Mouse (Mus musculus): ENCODE results near the gene Fubp3. TPM values are rescaled to one million over a fixed set of nuclear protein-coding genes. Genes with fewer than 3 reads are reported as not detected.
A peak's percentile ranks its signal among the peaks of the same experiment; 100 is the strongest.

Gene Fubp3
- polyA plus RNA-seq, 1 experiment from 2014 or later: 95.9 TPM

DNA sequence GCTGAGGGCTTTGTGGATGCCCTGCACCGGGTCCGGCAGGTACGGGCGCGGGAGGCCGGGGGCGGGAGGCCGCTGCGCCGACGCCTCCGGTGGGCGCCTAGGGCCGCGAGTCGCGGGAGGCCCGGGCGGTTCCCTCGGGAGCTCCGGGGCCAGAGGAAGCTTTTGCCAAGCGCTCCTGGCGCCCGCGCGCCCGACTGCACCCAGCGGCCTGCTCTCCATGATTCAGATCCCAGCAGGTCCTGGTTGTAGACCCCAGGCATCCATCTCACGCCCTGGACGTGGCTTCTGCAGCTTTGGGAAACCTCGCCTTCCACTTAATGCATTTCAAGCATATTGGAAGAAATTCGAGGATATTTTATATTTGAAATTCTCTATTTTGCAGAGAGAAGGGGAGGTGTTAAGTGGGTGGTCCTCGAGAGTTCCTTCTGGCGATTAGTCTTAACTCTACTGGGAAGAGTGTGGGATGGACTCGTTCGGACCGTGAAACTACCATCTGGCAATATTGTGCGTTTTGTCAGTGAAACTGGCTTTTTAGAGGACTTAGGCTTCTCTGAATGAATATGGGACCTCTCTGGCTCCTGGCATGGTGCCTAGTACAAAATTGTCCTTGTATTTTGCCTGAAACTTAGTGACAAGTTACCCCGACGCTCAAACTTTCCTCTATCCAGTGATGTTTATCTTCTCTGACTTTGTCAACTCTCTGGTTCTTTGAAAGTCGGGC is 624 bp downstream of the Fubp3 start:
- peaks cover 7% of the 10 kb centered on the region; the same call in 1 of the 2 replicates for H3K36me3 ChIP-seq

DNA sequence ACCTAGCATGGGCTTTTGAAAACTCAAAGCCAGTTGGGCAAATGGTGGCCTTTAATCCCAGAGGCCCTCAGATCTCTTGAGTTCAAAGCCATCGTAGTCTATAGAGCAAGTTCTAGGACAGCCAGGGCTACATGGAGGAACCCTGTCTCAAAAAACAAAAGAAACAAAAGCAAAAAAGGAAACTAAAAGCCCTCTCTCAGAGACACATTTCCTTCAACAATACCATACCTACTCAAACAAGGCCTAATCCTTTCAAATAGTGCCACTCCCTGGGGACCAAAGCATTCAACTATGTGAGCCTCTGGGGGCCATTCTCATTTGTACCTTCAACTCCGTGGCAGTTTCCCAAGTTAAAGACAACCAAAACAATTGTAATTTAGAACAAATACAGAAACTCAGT is 9.2 kb downstream of the Fubp3 start:
- Histone ChIP-seq H3K36me3 (peaks cover 28% of the 10 kb centered on the region), H3K9ac (no peak overlapping the region), H3K9me3 (no peaks in the 10 kb centered on the region), H3K4me1 (no peaks in the 10 kb centered on the region), H3K27me3 (no peaks in the 10 kb centered on the region), H3K4me2 (replicated peaks) (no peak overlapping the region), H3K4me3 (no peak overlapping the region), H3K27ac (no peak overlapping the region)
- ATAC-seq (ENCODE audit: insufficient number of reproducible peaks, insufficient read depth, low FRiP score, low TSS enrichment): no peak
- 74% methylated on average over 2 of the region's 2 CpGs for WGBS

More for the DNA sequence above, 624 bp downstream of the Fubp3 start:
- Histone ChIP-seq H3K9ac (peak overlapping the region; percentile 95), H3K4me1 (peaks cover 12% of the 10 kb centered on the region), H3K27me3 (0 out of 2 replicates have a peak, but pooled peaks cover 3% of the 10 kb centered on the region), H3K27ac (peak overlapping the region; percentile 91), H3K4me2 (replicated peaks) (peak overlapping the region; percentile 81), H3K4me3 (peak overlapping the region; percentile 99), H3K9me3 (no peaks in the 10 kb centered on the region)
- ATAC-seq (ENCODE audit: insufficient number of reproducible peaks, insufficient read depth, low FRiP score, low TSS enrichment): no peak
- 3% methylated on average over 39 of the region's 41 CpGs for WGBS

DNA sequence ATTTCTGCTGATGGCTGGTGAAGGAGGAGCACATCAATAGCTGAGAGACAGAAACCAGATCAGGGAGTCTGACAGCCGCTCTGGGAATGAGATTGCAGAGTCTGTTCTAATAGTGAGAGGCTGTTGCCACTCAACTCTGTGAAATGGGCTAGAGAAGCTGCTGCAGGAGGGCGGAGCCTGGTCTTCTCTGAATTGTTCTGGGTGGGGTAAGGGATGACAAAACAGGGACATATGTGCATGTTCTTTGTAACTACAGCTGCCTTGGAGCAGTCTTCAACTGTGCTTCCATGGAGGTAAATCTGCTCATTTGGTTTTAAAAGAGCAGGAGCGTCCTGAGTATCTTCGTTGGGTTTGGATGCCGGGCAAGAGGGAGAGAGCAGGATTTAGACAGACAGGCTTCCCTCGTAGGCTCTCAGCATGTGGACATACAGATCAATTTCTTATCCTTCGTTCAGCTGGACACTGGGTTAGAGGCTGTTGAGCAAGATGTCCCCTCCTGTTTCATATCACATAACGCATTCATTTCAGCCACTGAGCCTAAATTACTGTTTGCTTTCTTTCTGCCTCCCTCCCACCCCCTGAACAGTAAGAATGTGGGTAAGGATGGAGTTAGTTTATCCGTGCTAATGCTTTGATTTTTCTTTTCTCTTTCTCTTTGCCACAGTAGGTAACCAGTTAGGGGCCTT is 19.5 kb downstream of the Fubp3 start:
- Histone ChIP-seq H3K36me3 (peaks cover 46% of the 10 kb centered on the region), H3K9ac (no peak overlapping the region), H3K4me3 (no peak overlapping the region), H3K27me3 (no peaks in the 10 kb centered on the region), H3K27ac (no peak overlapping the region), H3K9me3 (no peaks in the 10 kb centered on the region), H3K4me1 (no peaks in the 10 kb centered on the region), H3K4me2 (replicated peaks) (no peak overlapping the region)
- no peak for ATAC-seq (ENCODE audit: insufficient number of reproducible peaks, insufficient read depth, low FRiP score, low TSS enrichment)
- WGBS: 84% methylated on average over 9 of the region's 9 CpGs

DNA sequence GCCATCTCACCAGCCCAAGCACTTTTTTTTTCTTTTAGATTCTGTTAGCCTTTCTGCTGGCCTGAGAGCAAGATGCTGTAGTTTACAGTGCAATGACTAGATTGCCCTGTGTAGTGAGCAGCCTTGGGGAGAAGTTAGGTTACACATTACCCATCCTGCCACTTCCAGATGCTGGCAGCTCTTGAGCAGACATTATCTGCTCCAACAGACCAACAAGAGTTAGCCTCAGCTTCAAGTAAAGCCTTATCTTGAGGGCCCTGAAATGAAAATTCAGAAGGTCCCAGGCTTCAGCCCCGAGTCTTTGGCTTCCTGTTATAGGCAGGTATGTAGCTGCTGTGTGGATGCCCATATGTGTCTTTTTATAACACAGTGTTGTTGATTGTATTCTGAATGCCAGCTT is 35.1 kb downstream of the Fubp3 start:
- Histone ChIP-seq H3K4me1 (no peaks in the 10 kb centered on the region), H3K4me2 (replicated peaks) (no peak overlapping the region), H3K36me3 (peaks cover 95% of the 10 kb centered on the region), H3K4me3 (no peak overlapping the region), H3K9ac (no peak overlapping the region), H3K9me3 (no peaks in the 10 kb centered on the region), H3K27ac (no peak overlapping the region), H3K27me3 (no peaks in the 10 kb centered on the region)
- 82% methylated on average over 1 of the region's 1 CpGs for WGBS
- no peak for ATAC-seq (ENCODE audit: insufficient number of reproducible peaks, insufficient read depth, low FRiP score, low TSS enrichment)

DNA sequence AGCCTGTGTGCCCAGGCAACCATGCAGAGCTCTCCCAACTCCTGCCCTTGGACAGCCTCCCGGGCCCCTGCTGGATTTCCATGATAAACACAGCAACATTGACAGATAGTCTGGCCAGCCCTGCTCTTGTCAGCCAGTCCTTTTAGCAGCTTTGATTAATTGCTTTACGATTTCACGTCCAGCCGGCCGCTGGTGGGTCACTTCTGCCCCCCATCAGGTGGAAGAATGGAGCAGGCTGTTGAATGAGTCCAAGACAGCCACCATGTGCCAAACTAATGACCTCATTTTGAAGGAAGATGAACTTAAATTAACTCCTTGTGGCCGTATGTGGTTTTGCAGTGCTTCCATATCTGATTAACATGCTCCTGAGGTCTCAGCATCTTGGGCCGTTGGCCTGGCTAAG is 37.4 kb downstream of the Fubp3 start:
- no peak for ATAC-seq (ENCODE audit: insufficient number of reproducible peaks, insufficient read depth, low FRiP score, low TSS enrichment)
- H3K36me3 ChIP-seq: peaks cover 98% of the 10 kb centered on the region
- H3K27ac ChIP-seq: no peak overlapping the region
- H3K4me1 ChIP-seq: no peaks in the 10 kb centered on the region
- no peak overlapping the region for H3K4me3 ChIP-seq
- H3K9me3 ChIP-seq: no peaks in the 10 kb centered on the region
- 63% methylated on average over 7 of the region's 7 CpGs for WGBS
- no peaks in the 10 kb centered on the region for H3K27me3 ChIP-seq
- H3K4me2 ChIP-seq (replicated peaks): no peak overlapping the region
- H3K9ac ChIP-seq: no peak overlapping the region

DNA sequence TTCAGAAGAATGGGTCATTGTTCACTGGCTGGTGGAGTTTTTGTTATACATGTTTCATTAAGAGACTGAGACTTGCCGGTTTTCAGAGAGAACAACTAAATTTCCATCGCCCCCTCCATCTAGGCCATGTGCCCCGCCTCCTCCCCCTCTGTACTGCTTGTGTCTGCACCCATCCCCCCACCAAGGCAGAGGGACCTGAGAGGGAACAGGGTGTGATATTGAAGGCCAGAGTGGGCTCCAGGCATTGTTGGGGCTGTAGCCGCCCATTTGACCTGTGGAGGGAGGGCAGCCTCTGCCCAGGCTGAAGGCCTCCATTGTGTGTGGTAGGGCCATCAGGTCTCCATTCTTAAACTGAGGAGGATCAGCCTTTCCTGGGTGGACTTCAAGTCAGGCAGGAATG is 38.5 kb downstream of the Fubp3 start:
- no peaks in the 10 kb centered on the region for H3K4me1 ChIP-seq
- 51% methylated on average over 4 of the region's 4 CpGs for WGBS
- H3K27ac ChIP-seq: peak overlapping the region; percentile 17; the same call in 1 of the 2 replicates
- no peak overlapping the region for H3K4me3 ChIP-seq
- H3K27me3 ChIP-seq: no peaks in the 10 kb centered on the region
- no peaks in the 10 kb centered on the region for H3K9me3 ChIP-seq
- no peak overlapping the region for H3K4me2 ChIP-seq (replicated peaks)
- H3K36me3 ChIP-seq: peaks cover 98% of the 10 kb centered on the region
- no peak overlapping the region for H3K9ac ChIP-seq
- no peak for ATAC-seq (ENCODE audit: insufficient number of reproducible peaks, insufficient read depth, low FRiP score, low TSS enrichment)

DNA sequence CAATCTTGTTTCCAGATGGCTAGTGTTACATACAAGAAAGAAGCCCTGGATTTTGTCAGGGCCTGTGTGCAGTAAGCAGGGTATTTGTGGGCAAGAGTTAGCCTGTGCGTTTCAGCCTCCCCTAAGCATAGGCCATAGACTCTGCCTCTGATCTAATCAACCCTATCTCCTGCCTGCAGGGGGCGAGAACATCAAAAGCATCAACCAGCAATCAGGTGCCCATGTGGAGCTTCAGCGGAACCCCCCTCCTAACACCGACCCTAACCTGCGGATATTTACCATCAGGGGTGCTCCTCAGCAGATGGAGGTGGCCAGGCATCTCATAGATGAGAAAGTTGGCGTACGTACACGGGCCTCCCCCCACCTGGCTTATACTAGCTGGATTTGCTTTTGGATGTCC is 38.9 kb downstream of the Fubp3 start:
- no peak overlapping the region for H3K4me2 ChIP-seq (replicated peaks)
- no peaks in the 10 kb centered on the region for H3K4me1 ChIP-seq
- no peak overlapping the region for H3K4me3 ChIP-seq
- 78% methylated on average over 8 of the region's 8 CpGs for WGBS
- no peaks in the 10 kb centered on the region for H3K27me3 ChIP-seq
- no peak for ATAC-seq (ENCODE audit: insufficient number of reproducible peaks, insufficient read depth, low FRiP score, low TSS enrichment)
- no peaks in the 10 kb centered on the region for H3K9me3 ChIP-seq
- H3K9ac ChIP-seq: no peak overlapping the region
- H3K36me3 ChIP-seq: peaks cover 94% of the 10 kb centered on the region
- 0 out of 2 replicates have a peak overlapping the region, but pooled peaks have one; percentile 17 for H3K27ac ChIP-seq

DNA sequence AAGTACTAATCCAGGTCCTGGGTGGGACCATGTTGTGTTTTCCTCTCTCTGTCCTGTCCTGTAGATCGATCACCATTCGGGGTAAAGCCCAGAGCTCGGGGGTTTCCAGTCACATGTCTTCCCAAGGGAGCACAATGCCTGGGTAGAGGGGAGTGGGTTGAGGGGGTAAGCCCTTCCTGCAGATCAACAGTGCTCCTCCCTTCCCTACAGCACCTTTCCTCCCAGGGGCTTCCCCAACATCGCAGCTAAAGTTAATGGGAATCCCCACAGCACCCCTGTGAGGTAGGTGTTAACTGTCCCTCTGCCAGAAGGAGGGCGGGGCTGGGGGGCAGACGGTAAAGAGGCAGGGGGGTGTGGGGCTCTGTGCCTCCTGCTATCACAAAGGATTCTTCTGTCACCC is 40.2 kb downstream of the Fubp3 start:
- no peak for ATAC-seq (ENCODE audit: insufficient number of reproducible peaks, insufficient read depth, low FRiP score, low TSS enrichment)
- 74% methylated on average over 6 of the region's 6 CpGs for WGBS
- H3K9ac ChIP-seq: no peak overlapping the region
- peaks cover 86% of the 10 kb centered on the region for H3K36me3 ChIP-seq
- H3K4me3 ChIP-seq: no peak overlapping the region
- no peaks in the 10 kb centered on the region for H3K9me3 ChIP-seq
- no peaks in the 10 kb centered on the region for H3K27me3 ChIP-seq
- H3K4me2 ChIP-seq (replicated peaks): no peak overlapping the region
- no peaks in the 10 kb centered on the region for H3K4me1 ChIP-seq
- no peak overlapping the region for H3K27ac ChIP-seq

DNA sequence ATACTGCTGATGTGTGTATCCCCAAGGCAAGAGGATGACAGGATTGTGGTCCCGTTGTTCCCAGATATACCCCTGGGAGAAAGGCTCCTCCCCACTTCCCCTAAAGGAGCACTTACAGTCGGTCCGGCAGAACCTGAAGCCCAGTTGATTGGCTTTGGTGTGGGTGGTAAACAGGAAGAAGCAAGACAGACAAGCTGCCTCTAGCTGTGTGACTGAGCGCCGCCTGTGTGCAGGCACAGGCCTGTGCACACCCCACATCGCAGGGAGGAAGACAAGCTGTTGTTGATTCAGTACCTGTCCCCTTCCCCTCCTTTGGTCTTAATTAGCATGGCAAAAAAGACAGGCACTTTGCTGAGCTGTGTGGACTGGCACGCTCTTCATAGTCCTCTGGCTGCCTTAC is 41.3 kb downstream of the Fubp3 start:
- 78% methylated on average over 7 of the region's 7 CpGs for WGBS
- Histone ChIP-seq H3K4me2 (replicated peaks) (no peak overlapping the region), H3K27me3 (no peaks in the 10 kb centered on the region), H3K4me1 (no peaks in the 10 kb centered on the region), H3K9me3 (no peaks in the 10 kb centered on the region), H3K36me3 (peaks cover 77% of the 10 kb centered on the region), H3K9ac (no peak overlapping the region), H3K4me3 (no peak overlapping the region), H3K27ac (no peak overlapping the region)
- no peak for ATAC-seq (ENCODE audit: insufficient number of reproducible peaks, insufficient read depth, low FRiP score, low TSS enrichment)

DNA sequence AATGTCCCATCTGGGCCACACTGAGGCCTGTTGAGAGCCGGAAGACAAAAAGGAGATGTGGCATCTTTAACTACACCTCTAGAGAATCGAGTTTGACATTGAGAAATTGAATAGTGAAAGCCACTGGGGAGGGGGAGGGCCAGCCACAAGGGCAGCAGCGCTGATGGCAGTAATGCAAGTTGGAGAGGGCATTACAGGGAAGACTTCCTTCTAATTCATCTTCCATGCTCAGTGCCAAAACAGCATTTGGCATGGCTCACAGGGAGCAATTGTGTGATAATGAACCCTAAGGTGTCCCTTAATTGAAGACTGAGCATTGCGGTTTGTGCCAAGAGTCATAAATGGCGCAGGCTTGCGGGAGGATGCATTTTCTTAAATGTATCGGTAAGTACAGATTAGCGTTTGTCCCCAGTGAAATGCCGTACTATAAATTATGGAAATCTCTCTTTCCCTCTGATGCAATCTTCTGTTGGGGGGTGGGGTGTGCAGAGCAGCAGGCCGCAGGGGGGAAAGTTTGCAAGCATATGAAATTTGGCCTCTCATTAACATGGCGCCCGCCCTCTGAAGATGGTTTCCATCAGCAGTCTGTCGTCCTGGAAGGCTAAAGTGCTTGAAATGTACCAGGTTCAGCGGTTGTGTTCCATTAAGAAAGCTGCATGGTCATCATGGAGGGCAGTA is 46.2 kb downstream of the Fubp3 start:
- Histone ChIP-seq H3K9ac (no peak overlapping the region), H3K4me1 (no peaks in the 10 kb centered on the region), H3K4me3 (no peak overlapping the region), H3K9me3 (no peaks in the 10 kb centered on the region), H3K36me3 (peaks cover 32% of the 10 kb centered on the region), H3K27ac (no peak overlapping the region), H3K27me3 (no peaks in the 10 kb centered on the region), H3K4me2 (replicated peaks) (no peak overlapping the region)
- ATAC-seq (ENCODE audit: insufficient number of reproducible peaks, insufficient read depth, low FRiP score, low TSS enrichment): no peak
- WGBS: 84% methylated on average over 14 of the region's 14 CpGs

DNA sequence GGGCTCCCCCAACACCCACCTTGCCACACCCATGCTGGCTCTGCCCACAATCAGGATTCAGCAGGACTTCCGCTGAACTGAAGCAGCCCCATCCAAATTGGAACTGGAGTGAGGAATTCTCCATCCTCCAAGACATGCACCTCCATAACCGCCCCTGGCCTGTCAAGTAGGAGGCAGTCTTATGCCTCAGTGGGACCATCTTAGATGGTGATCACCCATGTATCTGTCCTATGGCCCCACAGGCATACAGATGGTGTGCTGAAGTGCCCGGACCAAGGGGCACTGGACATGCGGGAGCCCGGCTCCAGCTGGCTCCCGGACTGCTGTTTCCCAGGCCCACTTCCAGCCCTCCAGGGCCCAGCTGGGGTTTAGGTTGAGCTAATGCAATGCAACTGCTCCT is 46.8 kb downstream of the Fubp3 start:
- Histone ChIP-seq H3K4me2 (replicated peaks) (no peak overlapping the region), H3K27me3 (no peaks in the 10 kb centered on the region), H3K36me3 (peaks cover 26% of the 10 kb centered on the region), H3K4me1 (no peaks in the 10 kb centered on the region), H3K4me3 (no peak overlapping the region), H3K9me3 (no peaks in the 10 kb centered on the region), H3K27ac (no peak overlapping the region), H3K9ac (no peak overlapping the region)
- no peak for ATAC-seq (ENCODE audit: insufficient number of reproducible peaks, insufficient read depth, low FRiP score, low TSS enrichment)
- WGBS: 91% methylated on average over 6 of the region's 6 CpGs

DNA sequence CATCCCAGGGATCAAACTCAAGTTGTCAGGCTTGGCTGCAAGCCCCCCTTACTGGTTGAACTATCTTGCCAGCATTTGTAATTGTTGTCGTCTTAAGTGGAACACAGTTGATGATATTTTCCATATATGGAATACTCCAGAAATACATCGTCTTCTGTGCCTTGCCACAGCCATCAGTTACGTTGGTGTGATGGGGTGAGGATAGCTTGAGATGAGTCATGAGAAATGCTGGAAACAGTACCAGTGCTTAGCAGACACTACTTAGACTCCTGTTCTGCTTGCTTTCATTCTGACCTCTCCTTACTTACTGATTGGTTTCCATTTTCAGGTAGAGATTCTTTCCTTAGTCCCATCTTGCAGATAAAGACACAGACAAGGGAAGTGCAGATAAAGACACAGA is 61.1 kb downstream of the Fubp3 start:
- ATAC-seq (ENCODE audit: insufficient number of reproducible peaks, insufficient read depth, low FRiP score, low TSS enrichment): no peak
- no peak overlapping the region for H3K27ac ChIP-seq
- H3K9ac ChIP-seq: no peak overlapping the region
- H3K4me3 ChIP-seq: no peak overlapping the region
- H3K36me3 ChIP-seq: no peaks in the 10 kb centered on the region
- H3K4me1 ChIP-seq: peaks cover 26% of the 10 kb centered on the region
- H3K9me3 ChIP-seq: no peaks in the 10 kb centered on the region
- H3K4me2 ChIP-seq (replicated peaks): no peak overlapping the region
- 66% methylated on average over 3 of the region's 3 CpGs for WGBS
- peaks cover 74% of the 10 kb centered on the region for H3K27me3 ChIP-seq

All from embryonic facial prominence, embryonic 12.5 days (tissue).